Mouse (Mus musculus): ENCODE results near the gene Jak3. TPM values are rescaled to one million over a fixed set of nuclear protein-coding genes. Genes with fewer than 3 reads are reported as not detected.

Jak3 gene
- polyA plus RNA-seq, 1 experiment from 2014 or later: 9.1 TPM

- no peak overlapping the region for H3K4me2 ChIP-seq (ENCODE audit: low read depth, low read length)
Measured at GRCm38 (mm10) chr8:71633164-71633563, 42.9 kb upstream of the Jak3 start.

GRCm38 (mm10) chr8:71633981-71634667, 42.0 kb upstream of the Jak3 start:
- peaks cover 7% of the 10 kb centered on the region; the same call in 1 of the 2 replicates for H3K4me1 ChIP-seq (replicated peaks; ENCODE audit: control insufficient read depth, insufficient read depth, low read length)
- peaks cover 8% of the 10 kb centered on the region; the same call in 1 of the 2 replicates for H3K27me3 ChIP-seq (ENCODE audit: control insufficient read depth, insufficient read depth, low read depth, low read length)
- no peaks in the 10 kb centered on the region; the same call in 1 of the 2 replicates for H3K9me3 ChIP-seq (ENCODE audit: control insufficient read depth, low read length)
- peak; percentile 42 for ATAC-seq (ENCODE audit: low read depth)
- no peaks in the 10 kb centered on the region for H3K36me3 ChIP-seq (ENCODE audit: control insufficient read depth, insufficient read depth, low read length)
- H3K4me3 ChIP-seq (ENCODE audit: low read length): peak overlapping the region; percentile 11; the same call in 1 of the 2 replicates
- 5% methylated on average over 26 of the region's 26 CpGs for WGBS
- no peak overlapping the region for H3K27ac ChIP-seq (ENCODE audit: low read length)
- H3K4me2 ChIP-seq (ENCODE audit: low read depth, low read length): peak overlapping the region; percentile 42
- no peak overlapping the region for H3K9ac ChIP-seq (ENCODE audit: low read length)

More at GRCm38 (mm10) chr8:71633164-71633563, 42.9 kb upstream of the Jak3 start:
- no peak for ATAC-seq (ENCODE audit: low read depth)
- Histone ChIP-seq H3K27ac (ENCODE audit: low read length) (no peak overlapping the region), H3K27me3 (ENCODE audit: control insufficient read depth, insufficient read depth, low read depth, low read length) (peaks cover 8% of the 10 kb centered on the region; the same call in 1 of the 2 replicates), H3K4me3 (ENCODE audit: low read length) (no peak overlapping the region), H3K36me3 (ENCODE audit: control insufficient read depth, insufficient read depth, low read length) (no peaks in the 10 kb centered on the region), H3K9me3 (ENCODE audit: control insufficient read depth, low read length) (no peaks in the 10 kb centered on the region; the same call in 1 of the 2 replicates), H3K9ac (ENCODE audit: low read length) (no peak overlapping the region), H3K4me1 (replicated peaks; ENCODE audit: control insufficient read depth, insufficient read depth, low read length) (peaks cover 15% of the 10 kb centered on the region)
- 12% methylated on average over 18 of the region's 22 CpGs for WGBS

GRCm38 (mm10) chr8:71637149-71638095, 38.7 kb upstream of the Jak3 start:
- Histone ChIP-seq H3K9ac (ENCODE audit: low read length) (no peak overlapping the region), H3K9me3 (ENCODE audit: control insufficient read depth, low read length) (no peaks in the 10 kb centered on the region; the same call in 1 of the 2 replicates), H3K4me1 (replicated peaks; ENCODE audit: control insufficient read depth, insufficient read depth, low read length) (no peaks in the 10 kb centered on the region), H3K4me3 (ENCODE audit: low read length) (no peak overlapping the region), H3K27ac (ENCODE audit: low read length) (no peak overlapping the region), H3K27me3 (ENCODE audit: control insufficient read depth, insufficient read depth, low read depth, low read length) (peaks cover 3% of the 10 kb centered on the region; the same call in 1 of the 2 replicates), H3K36me3 (ENCODE audit: control insufficient read depth, insufficient read depth, low read length) (no peaks in the 10 kb centered on the region), H3K4me2 (ENCODE audit: low read depth, low read length) (no peak overlapping the region)
- no peak for ATAC-seq (ENCODE audit: low read depth)
- WGBS: 50% methylated on average over 8 of the region's 8 CpGs

GRCm38 (mm10) chr8:71638321-71638720, 37.8 kb upstream of the Jak3 start:
- Histone ChIP-seq H3K27ac (ENCODE audit: low read length) (no peak overlapping the region), H3K4me3 (ENCODE audit: low read length) (no peak overlapping the region), H3K4me2 (ENCODE audit: low read depth, low read length) (no peak overlapping the region), H3K36me3 (ENCODE audit: control insufficient read depth, insufficient read depth, low read length) (no peaks in the 10 kb centered on the region), H3K27me3 (ENCODE audit: control insufficient read depth, insufficient read depth, low read depth, low read length) (peaks cover 3% of the 10 kb centered on the region; the same call in 1 of the 2 replicates), H3K9me3 (ENCODE audit: control insufficient read depth, low read length) (no peaks in the 10 kb centered on the region), H3K9ac (ENCODE audit: low read length) (no peak overlapping the region), H3K4me1 (replicated peaks; ENCODE audit: control insufficient read depth, insufficient read depth, low read length) (no peaks in the 10 kb centered on the region)
- 61% methylated on average over 6 of the region's 6 CpGs for WGBS
- no peak for ATAC-seq (ENCODE audit: low read depth)

- no peak overlapping the region for H3K9ac ChIP-seq (ENCODE audit: low read length)
- 79% methylated on average over 4 of the region's 4 CpGs for WGBS
Measured at GRCm38 (mm10) chr8:71639318-71639717, 36.8 kb upstream of the Jak3 start.

GRCm38 (mm10) chr8:71645510-71645909, 30.6 kb upstream of the Jak3 start:
- Histone ChIP-seq H3K27ac (ENCODE audit: low read length) (no peak overlapping the region), H3K9me3 (ENCODE audit: control insufficient read depth, low read length) (no peaks in the 10 kb centered on the region), H3K4me2 (ENCODE audit: low read depth, low read length) (no peak overlapping the region), H3K4me3 (ENCODE audit: low read length) (no peak overlapping the region), H3K36me3 (ENCODE audit: control insufficient read depth, insufficient read depth, low read length) (no peaks in the 10 kb centered on the region), H3K4me1 (replicated peaks; ENCODE audit: control insufficient read depth, insufficient read depth, low read length) (no peaks in the 10 kb centered on the region), H3K9ac (ENCODE audit: low read length) (no peak overlapping the region), H3K27me3 (ENCODE audit: control insufficient read depth, insufficient read depth, low read depth, low read length) (no peaks in the 10 kb centered on the region)
- peak; percentile 85 for ATAC-seq (ENCODE audit: low read depth)
- WGBS: 61% methylated on average over 9 of the region's 9 CpGs

More at GRCm38 (mm10) chr8:71639318-71639717, 36.8 kb upstream of the Jak3 start:
- H3K27ac ChIP-seq (ENCODE audit: low read length): no peak overlapping the region
- H3K4me1 ChIP-seq (replicated peaks; ENCODE audit: control insufficient read depth, insufficient read depth, low read length): no peaks in the 10 kb centered on the region
- no peaks in the 10 kb centered on the region for H3K36me3 ChIP-seq (ENCODE audit: control insufficient read depth, insufficient read depth, low read length)
- H3K4me2 ChIP-seq (ENCODE audit: low read depth, low read length): no peak overlapping the region
- H3K4me3 ChIP-seq (ENCODE audit: low read length): no peak overlapping the region
- H3K9me3 ChIP-seq (ENCODE audit: control insufficient read depth, low read length): no peaks in the 10 kb centered on the region
- H3K27me3 ChIP-seq (ENCODE audit: control insufficient read depth, insufficient read depth, low read depth, low read length): no peaks in the 10 kb centered on the region
- no peak for ATAC-seq (ENCODE audit: low read depth)

GRCm38 (mm10) chr8:71654600-71654999, 21.5 kb upstream of the Jak3 start:
- Histone ChIP-seq H3K4me1 (replicated peaks; ENCODE audit: control insufficient read depth, insufficient read depth, low read length) (peaks cover 6% of the 10 kb centered on the region), H3K27me3 (ENCODE audit: control insufficient read depth, insufficient read depth, low read depth, low read length) (peaks cover 30% of the 10 kb centered on the region), H3K36me3 (ENCODE audit: control insufficient read depth, insufficient read depth, low read length) (no peaks in the 10 kb centered on the region), H3K9ac (ENCODE audit: low read length) (no peak overlapping the region), H3K9me3 (ENCODE audit: control insufficient read depth, low read length) (no peaks in the 10 kb centered on the region), H3K4me2 (ENCODE audit: low read depth, low read length) (peak overlapping the region; percentile 43), H3K4me3 (ENCODE audit: low read length) (peak overlapping the region; percentile 15; the same call in 1 of the 2 replicates), H3K27ac (ENCODE audit: low read length) (no peak overlapping the region)
- WGBS: 2% methylated on average over 24 of the region's 24 CpGs
- ATAC-seq (ENCODE audit: low read depth): peak; percentile 68

GRCm38 (mm10) chr8:71657816-71658215, 18.3 kb upstream of the Jak3 start:
- ATAC-seq (ENCODE audit: low read depth): no peak
- H3K4me2 ChIP-seq (ENCODE audit: low read depth, low read length): no peak overlapping the region
- H3K27me3 ChIP-seq (ENCODE audit: control insufficient read depth, insufficient read depth, low read depth, low read length): peaks cover 41% of the 10 kb centered on the region

GRCm38 (mm10) chr8:71658515-71659049, 17.5 kb upstream of the Jak3 start:
- peaks cover 9% of the 10 kb centered on the region for H3K4me1 ChIP-seq (replicated peaks; ENCODE audit: control insufficient read depth, insufficient read depth, low read length)
- H3K27ac ChIP-seq (ENCODE audit: low read length): no peak overlapping the region
- H3K27me3 ChIP-seq (ENCODE audit: control insufficient read depth, insufficient read depth, low read depth, low read length): peaks cover 41% of the 10 kb centered on the region
- no peak for ATAC-seq (ENCODE audit: low read depth)
- H3K4me2 ChIP-seq (ENCODE audit: low read depth, low read length): no peak overlapping the region
- no peak overlapping the region for H3K4me3 ChIP-seq (ENCODE audit: low read length)
- H3K9ac ChIP-seq (ENCODE audit: low read length): no peak overlapping the region
- H3K36me3 ChIP-seq (ENCODE audit: control insufficient read depth, insufficient read depth, low read length): no peaks in the 10 kb centered on the region
- no peaks in the 10 kb centered on the region for H3K9me3 ChIP-seq (ENCODE audit: control insufficient read depth, low read length)
- WGBS: 21% methylated on average over 17 of the region's 17 CpGs

More at GRCm38 (mm10) chr8:71657816-71658215, 18.3 kb upstream of the Jak3 start:
- Histone ChIP-seq H3K36me3 (ENCODE audit: control insufficient read depth, insufficient read depth, low read length) (no peaks in the 10 kb centered on the region), H3K9me3 (ENCODE audit: control insufficient read depth, low read length) (no peaks in the 10 kb centered on the region), H3K9ac (ENCODE audit: low read length) (no peak overlapping the region), H3K4me1 (replicated peaks; ENCODE audit: control insufficient read depth, insufficient read depth, low read length) (peaks cover 9% of the 10 kb centered on the region), H3K27ac (ENCODE audit: low read length) (no peak overlapping the region), H3K4me3 (ENCODE audit: low read length) (no peak overlapping the region)
- WGBS: 27% methylated on average over 9 of the region's 9 CpGs
